Mouse (Mus musculus): ENCODE results near the gene Kcna7. TPM values are rescaled to one million over a fixed set of nuclear protein-coding genes. Genes with fewer than 3 reads are reported as not detected.

Kcna7 gene
- polyA plus RNA-seq, 1 experiment: not detected

DNA sequence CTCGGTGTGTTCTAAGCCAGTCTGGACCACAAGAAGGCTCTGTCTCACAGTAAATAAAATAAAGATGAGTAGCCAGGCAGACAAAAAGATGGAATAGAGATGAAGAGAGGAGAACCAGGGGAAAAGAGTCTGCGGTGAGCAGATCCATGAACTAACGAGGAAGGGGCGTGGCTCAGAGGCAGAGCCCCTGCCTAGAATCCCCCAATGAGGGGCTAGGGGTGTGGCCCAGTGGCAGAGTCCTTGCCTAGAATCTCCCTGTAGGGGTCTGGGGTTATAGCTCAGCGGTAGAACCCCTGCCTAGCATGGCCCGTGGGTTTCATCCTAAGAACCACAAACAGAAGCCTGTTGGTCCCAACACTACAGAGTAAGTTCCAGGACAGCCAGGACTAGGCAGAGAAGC lies 31.6 kb downstream of the Kcna7 start:
- H3K4me3 ChIP-seq (replicated peaks; ENCODE audit: control insufficient read depth, low read depth, low read length): no peak overlapping the region
- H3K27ac ChIP-seq (ENCODE audit: control insufficient read depth, insufficient read depth, low read depth, low read length, poor library complexity): no peak overlapping the region
- peaks cover 8% of the 10 kb centered on the region; the same call in 1 of the 2 replicates for H3K4me1 ChIP-seq (ENCODE audit: control insufficient read depth, insufficient read depth, low read length)
- TF ChIP-seq CTCF (IDR thresholded peaks at IDR 0.05; ENCODE audit: control insufficient read depth, insufficient read depth, low read length) (no peak), POLR2A (IDR thresholded peaks at IDR 0.05; ENCODE audit: borderline replicate concordance, control insufficient read depth, low read depth, low read length) (no peak)
- 79% methylated on average over 6 of the region's 6 CpGs for WGBS

DNA sequence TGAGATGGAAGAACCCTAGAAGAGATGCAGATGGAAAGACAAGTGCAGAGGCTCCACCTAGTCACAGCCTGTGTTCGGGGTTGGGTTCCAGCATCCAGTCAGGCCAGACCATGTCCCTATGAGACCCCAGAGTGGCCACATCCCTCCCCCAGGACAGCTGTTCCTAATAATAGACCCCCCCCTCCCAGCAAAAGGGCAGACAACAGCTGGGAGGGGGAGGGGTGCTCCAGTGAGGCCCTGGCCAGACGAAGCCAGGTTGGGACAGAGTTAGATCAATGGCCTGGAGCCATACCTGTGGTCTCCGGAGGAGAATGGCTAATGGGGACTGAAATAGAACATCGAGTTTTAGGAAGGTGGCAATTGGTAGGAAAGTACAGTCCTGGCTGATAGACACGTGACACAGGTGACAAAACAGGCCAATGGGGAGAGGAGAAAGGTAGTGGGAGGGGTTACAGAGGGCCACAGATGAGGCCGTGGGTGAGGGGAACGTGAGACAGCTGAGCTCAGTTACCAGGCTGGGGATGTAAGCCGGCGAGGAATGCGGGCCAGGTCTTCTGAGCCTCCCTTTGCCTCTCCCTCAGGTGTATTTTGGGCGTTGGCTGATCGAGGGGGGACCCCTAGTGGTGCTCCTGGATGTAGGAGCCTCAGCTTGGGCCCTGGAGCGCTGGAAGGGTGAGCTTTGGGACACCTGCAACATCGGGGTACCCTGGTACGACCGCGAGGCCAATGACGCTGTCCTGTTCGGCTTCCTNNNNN lies 32.2 kb downstream of the Kcna7 start, which contains the start of gene Ruvbl2:
Ruvbl2 (minus strand) TSS at position 576 of the 756 bp plus-strand sequence.
- Histone ChIP-seq H3K27ac (ENCODE audit: control insufficient read depth, insufficient read depth, low read depth, low read length, poor library complexity) (no peak within 1 kb of the TSS; the same call in 1 of the 2 replicates), H3K4me1 (ENCODE audit: control insufficient read depth, insufficient read depth, low read length) (peaks cover 8% of the 10 kb centered on the region; the same call in 1 of the 2 replicates), H3K4me3 (replicated peaks; ENCODE audit: control insufficient read depth, low read depth, low read length) (no peak within 1 kb of the TSS)
- 70% methylated on average over 19 of the region's 19 CpGs for WGBS
- TF ChIP-seq CTCF (IDR thresholded peaks at IDR 0.05; ENCODE audit: control insufficient read depth, insufficient read depth, low read length): no peak
- TF ChIP-seq POLR2A (IDR thresholded peaks at IDR 0.05; ENCODE audit: borderline replicate concordance, control insufficient read depth, low read depth, low read length): 0 out of 2 replicates have a peak, but pooled peaks have one; percentile 12

DNA sequence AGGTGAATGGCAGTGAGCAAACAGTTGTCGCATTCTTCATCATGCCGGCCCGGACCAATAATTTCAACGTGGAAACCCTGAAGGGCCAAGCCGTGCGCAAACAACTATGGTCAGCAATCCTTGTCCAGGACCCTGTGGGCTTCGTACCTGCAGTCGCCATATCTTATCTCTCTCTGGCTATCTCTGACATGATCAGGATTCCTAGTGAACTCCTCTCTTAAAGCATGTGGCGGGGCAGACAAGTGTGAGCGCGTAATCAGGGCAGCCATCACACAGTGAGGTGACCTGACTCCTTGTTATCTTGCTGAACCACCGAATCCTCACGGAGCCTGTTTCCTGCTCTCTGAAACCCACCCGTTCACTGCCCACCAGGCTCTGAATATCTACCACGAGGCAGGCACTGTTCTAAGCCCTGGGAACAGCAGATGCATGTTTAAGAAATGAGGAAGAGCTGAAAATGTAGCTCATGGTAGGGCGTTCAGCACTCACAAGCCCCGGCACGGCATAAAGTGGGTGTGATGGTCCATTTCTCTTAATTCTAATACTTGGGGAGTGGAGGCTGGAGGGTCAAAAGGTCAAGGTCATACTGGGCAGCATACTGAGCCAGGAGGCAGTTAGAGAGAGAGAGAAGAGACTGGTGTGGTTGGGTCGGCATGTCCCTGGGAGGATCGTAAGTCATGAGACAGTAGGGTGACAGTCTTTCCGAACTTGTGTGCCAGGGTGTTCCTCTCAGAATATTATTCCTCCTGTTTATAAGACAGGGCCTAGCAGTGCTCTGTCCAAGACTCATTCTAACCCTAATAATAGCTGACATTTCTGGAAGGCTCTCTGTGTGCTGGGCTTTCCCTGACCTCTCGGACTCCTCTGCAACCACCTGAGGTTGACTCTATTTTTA lies 38.3 kb downstream of the Kcna7 start:
- Histone ChIP-seq H3K4me3 (replicated peaks; ENCODE audit: control insufficient read depth, low read depth, low read length) (no peak overlapping the region), H3K27ac (ENCODE audit: control insufficient read depth, insufficient read depth, low read depth, low read length, poor library complexity) (no peak overlapping the region), H3K4me1 (ENCODE audit: control insufficient read depth, insufficient read depth, low read length) (no peaks in the 10 kb centered on the region)
- TF ChIP-seq POLR2A (IDR thresholded peaks at IDR 0.05; ENCODE audit: borderline replicate concordance, control insufficient read depth, low read depth, low read length): no peak
- TF ChIP-seq CTCF (IDR thresholded peaks at IDR 0.05; ENCODE audit: control insufficient read depth, insufficient read depth, low read length): no peak
- 81% methylated on average over 22 of the region's 22 CpGs for WGBS

DNA sequence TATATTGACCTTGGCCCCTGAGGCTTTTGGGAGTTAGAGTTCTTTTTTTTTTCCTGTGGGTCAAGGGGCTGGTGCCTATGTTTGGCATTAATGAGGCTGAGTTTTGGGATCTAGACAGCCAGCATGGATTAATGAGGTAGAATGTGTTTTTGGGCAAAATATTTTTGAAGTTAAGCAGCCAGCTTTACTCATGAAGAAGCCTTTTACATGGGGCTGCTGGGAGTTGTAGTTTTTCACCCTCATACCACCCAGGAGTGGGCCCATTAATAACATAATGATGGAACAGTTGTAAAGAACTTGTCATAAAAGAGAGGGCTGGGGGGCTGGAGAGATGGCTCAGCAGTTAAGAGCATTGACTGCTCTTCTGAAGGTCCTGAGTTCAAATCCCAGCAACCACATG lies 41.1 kb downstream of the Kcna7 start:
- no peak for TF ChIP-seq POLR2A (IDR thresholded peaks at IDR 0.05; ENCODE audit: borderline replicate concordance, control insufficient read depth, low read depth, low read length)
- TF ChIP-seq CTCF (IDR thresholded peaks at IDR 0.05; ENCODE audit: control insufficient read depth, insufficient read depth, low read length): no peak
- no peak overlapping the region for H3K27ac ChIP-seq (ENCODE audit: control insufficient read depth, insufficient read depth, low read depth, low read length, poor library complexity)
- no peak overlapping the region for H3K4me3 ChIP-seq (replicated peaks; ENCODE audit: control insufficient read depth, low read depth, low read length)
- no peaks in the 10 kb centered on the region for H3K4me1 ChIP-seq (ENCODE audit: control insufficient read depth, insufficient read depth, low read length)

DNA sequence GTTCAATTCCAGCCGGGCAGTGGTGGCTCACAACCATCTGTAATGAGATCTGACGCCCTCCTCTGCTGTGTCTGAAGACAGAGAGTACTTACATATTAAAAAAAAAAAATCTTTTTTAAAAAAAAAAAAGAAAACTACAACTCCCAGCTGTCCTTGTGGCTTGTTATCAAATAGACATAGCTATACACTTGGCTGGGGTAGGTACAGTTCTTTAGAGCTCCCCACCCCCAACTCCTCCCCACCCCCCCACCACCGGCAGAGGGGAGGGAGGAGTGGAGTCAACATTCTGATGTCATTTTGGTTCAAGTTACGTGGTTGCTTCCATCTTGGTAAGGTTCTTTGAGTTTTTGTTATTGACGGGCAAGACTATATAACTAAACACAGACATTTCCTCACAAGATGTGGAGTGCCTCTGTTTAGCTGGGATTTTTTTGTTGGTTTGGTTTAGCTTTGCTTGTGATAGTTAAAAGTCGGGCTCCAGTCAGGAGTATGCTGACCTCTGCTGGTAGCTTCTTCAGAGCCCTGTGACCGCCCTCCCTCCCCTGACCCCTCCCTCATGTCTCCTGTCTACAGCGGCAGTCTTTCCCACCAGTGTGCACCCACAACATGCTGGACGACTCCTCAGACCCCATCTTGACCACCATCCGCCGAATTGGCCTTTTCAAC lies 42.0 kb downstream of the Kcna7 start:
- H3K4me1 ChIP-seq (ENCODE audit: control insufficient read depth, insufficient read depth, low read length): no peaks in the 10 kb centered on the region
- no peak overlapping the region for H3K4me3 ChIP-seq (replicated peaks; ENCODE audit: control insufficient read depth, low read depth, low read length)
- no peak overlapping the region for H3K27ac ChIP-seq (ENCODE audit: control insufficient read depth, insufficient read depth, low read depth, low read length, poor library complexity)
- TF ChIP-seq CTCF (IDR thresholded peaks at IDR 0.05; ENCODE audit: control insufficient read depth, insufficient read depth, low read length) (peak; percentile 49), POLR2A (IDR thresholded peaks at IDR 0.05; ENCODE audit: borderline replicate concordance, control insufficient read depth, low read depth, low read length) (no peak)
- 41% methylated on average over 11 of the region's 11 CpGs for WGBS

DNA sequence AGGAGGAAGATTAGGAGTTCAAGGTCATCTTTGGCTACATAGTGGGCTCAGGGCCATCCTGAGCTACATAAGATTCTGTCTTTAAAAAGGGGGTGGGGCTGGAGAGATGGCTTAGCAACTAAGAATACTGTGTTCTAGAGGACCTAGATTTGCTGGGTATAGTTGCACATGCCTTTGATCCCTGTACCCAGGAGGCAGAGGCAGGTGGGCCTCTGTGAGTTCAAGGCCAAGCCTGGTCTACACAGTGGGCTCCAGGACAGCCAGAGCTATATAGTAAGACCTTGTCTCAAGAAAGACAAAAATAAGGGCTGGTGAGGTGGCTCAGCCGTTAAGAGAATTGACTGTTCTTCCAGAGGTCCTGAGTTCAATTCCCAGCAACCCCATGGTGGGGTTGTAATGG lies 44.5 kb downstream of the Kcna7 start:
- TF ChIP-seq CTCF (IDR thresholded peaks at IDR 0.05; ENCODE audit: control insufficient read depth, insufficient read depth, low read length) (no peak), POLR2A (IDR thresholded peaks at IDR 0.05; ENCODE audit: borderline replicate concordance, control insufficient read depth, low read depth, low read length) (no peak)
- 85% methylated on average over 1 of the region's 1 CpGs for WGBS
- H3K27ac ChIP-seq (ENCODE audit: control insufficient read depth, insufficient read depth, low read depth, low read length, poor library complexity): no peak overlapping the region
- no peaks in the 10 kb centered on the region for H3K4me1 ChIP-seq (ENCODE audit: control insufficient read depth, insufficient read depth, low read length)
- H3K4me3 ChIP-seq (replicated peaks; ENCODE audit: control insufficient read depth, low read depth, low read length): no peak overlapping the region

DNA sequence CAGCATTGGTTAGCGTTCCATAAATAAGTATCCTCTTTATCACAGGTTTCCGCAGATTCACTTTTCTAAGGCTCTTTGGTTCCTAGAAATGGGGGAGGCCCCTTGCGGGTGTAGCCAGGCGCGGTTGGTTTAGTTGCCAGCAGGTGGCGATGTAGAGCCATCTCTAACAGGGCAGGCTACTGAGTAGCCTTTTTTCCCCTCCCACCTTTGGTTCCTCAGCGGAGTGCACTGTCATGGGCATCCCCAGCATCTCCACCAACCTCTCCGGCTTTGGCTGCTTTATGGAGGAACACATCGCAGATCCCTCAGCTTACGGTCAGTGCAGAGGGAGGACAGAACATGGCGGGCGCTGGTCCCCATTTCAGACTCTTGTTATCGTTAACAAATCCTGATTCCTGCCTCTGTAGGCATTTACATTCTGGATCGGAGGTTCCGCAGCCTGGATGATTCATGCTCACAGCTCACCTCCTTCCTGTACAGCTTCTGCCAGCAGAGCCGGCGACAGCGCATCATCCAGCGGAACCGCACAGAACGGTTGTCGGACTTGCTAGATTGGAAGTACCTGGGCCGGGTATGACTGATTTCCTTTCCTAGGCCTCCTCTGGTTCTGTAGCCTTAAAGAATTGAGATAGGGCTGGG lies 46.0 kb downstream of the Kcna7 start:
- H3K4me3 ChIP-seq (replicated peaks; ENCODE audit: control insufficient read depth, low read depth, low read length): no peak overlapping the region
- 59% methylated on average over 23 of the region's 23 CpGs for WGBS
- TF ChIP-seq CTCF (IDR thresholded peaks at IDR 0.05; ENCODE audit: control insufficient read depth, insufficient read depth, low read length) (peak; percentile 85), POLR2A (IDR thresholded peaks at IDR 0.05; ENCODE audit: borderline replicate concordance, control insufficient read depth, low read depth, low read length) (no peak)
- no peaks in the 10 kb centered on the region for H3K4me1 ChIP-seq (ENCODE audit: control insufficient read depth, insufficient read depth, low read length)
- no peak overlapping the region for H3K27ac ChIP-seq (ENCODE audit: control insufficient read depth, insufficient read depth, low read depth, low read length, poor library complexity)
